Mouse (Mus musculus) myocyte (in vitro differentiated cells): Measurements from ENCODE around the gene Gngt2. TPM values are rescaled to one million over a fixed set of nuclear protein-coding genes. Genes with fewer than 3 reads are reported as not detected.
A peak's percentile ranks its signal among the peaks of the same experiment; 100 is the strongest.

Source experiments
- H3K27me3 ChIP-seq: one replicate; pipeline ENCODE4 v1.6.1; 2011; ENCODE audit not compliant: control insufficient read depth, insufficient read depth, insufficient read length
- H3K36me3 ChIP-seq: one replicate; pipeline ENCODE4 v1.6.1; 2011; ENCODE audit not compliant: control insufficient read depth, insufficient read depth
- H3K4me2 ChIP-seq: one replicate; pipeline ENCODE4 v1.6.1; 2011; ENCODE audit warnings: low read depth, control low read depth
- H3K4me3 ChIP-seq: one replicate; pipeline ENCODE4 v1.5.1; 2011; ENCODE audit warnings: mild to moderate bottlenecking, control low read depth, moderate library complexity
- H3K79me2 ChIP-seq: one replicate; pipeline ENCODE4 v1.6.1; 2011; ENCODE audit not compliant: control insufficient read depth, insufficient read depth
- H3ac ChIP-seq: one replicate; pipeline ENCODE4 v1.6.1; 2011; ENCODE audit not compliant: control insufficient read depth, insufficient read length
- CEBPB ChIP-seq: IDR thresholded peaks from 2 replicates; pipeline ENCODE4 v1.6.1; 2011; ENCODE audit warnings: mild to moderate bottlenecking, moderate library complexity; ENCODE audit not compliant: poor library complexity, insufficient read depth, severe bottlenecking
- E2F4 ChIP-seq: IDR thresholded peaks from one replicate; pipeline ENCODE4 v1.6.1; 2011; ENCODE audit warnings: mild to moderate bottlenecking, control low read depth, moderate library complexity; ENCODE audit not compliant: insufficient read depth
- MAX ChIP-seq: IDR thresholded peaks from one replicate; pipeline ENCODE4 v1.6.1; 2011; ENCODE audit warnings: low read depth, mild to moderate bottlenecking, control low read depth
- MYOD1 ChIP-seq, 3 experiments: IDR thresholded peaks; one replicate each; pipeline ENCODE4 v1.6.1; 2011; ENCODE audit warnings: control low read depth in 2 of 3, low read depth in 2 of 3, mild to moderate bottlenecking in 2 of 3, moderate library complexity in 1 of 3; ENCODE audit not compliant: insufficient read length in 2 of 3, control insufficient read depth in 1 of 3
- MYOG ChIP-seq, 3 experiments: IDR thresholded peaks; one replicate each; pipeline ENCODE4 v1.6.1; 2011; ENCODE audit warnings: control low read depth in 2 of 3, low read depth in 2 of 3, mild to moderate bottlenecking in 2 of 3; ENCODE audit not compliant: insufficient read length in 2 of 3, control insufficient read depth in 1 of 3, insufficient read depth in 1 of 3
- POLR2A ChIP-seq: IDR thresholded peaks from one replicate; pipeline ENCODE4 v1.6.1; 2011; ENCODE audit warnings: low read depth, mild to moderate bottlenecking, control low read depth, moderate library complexity; ENCODE audit not compliant: insufficient read length
- POLR2AphosphoS2 ChIP-seq: IDR thresholded peaks from one replicate; pipeline ENCODE4 v1.6.1; 2011; ENCODE audit warnings: low read depth, control low read depth; ENCODE audit not compliant: insufficient read length
- REST ChIP-seq: IDR thresholded peaks from one replicate; pipeline ENCODE4 v1.6.1; 2011; ENCODE audit warnings: mild to moderate bottlenecking, control low read depth, moderate library complexity; ENCODE audit not compliant: insufficient read depth, insufficient read length
- SRF ChIP-seq: IDR thresholded peaks from one replicate; pipeline ENCODE4 v1.6.1; 2011; ENCODE audit warnings: low read depth; ENCODE audit not compliant: control insufficient read depth, insufficient read length
- TCF12 ChIP-seq: IDR thresholded peaks from one replicate; pipeline ENCODE4 v1.6.1; 2011; ENCODE audit warnings: mild to moderate bottlenecking, control low read depth; ENCODE audit not compliant: poor library complexity, insufficient read depth, severe bottlenecking
- TCF3 ChIP-seq: IDR thresholded peaks from one replicate; pipeline ENCODE4 v1.6.1; 2011; ENCODE audit warnings: low read depth, control low read depth; ENCODE audit not compliant: insufficient read length
- USF1 ChIP-seq: IDR thresholded peaks from one replicate; pipeline ENCODE4 v1.6.1; 2011; ENCODE audit warnings: low read depth, mild to moderate bottlenecking, control low read depth, moderate library complexity
- polyA plus RNA-seq: library from polyadenylated mRNA; unstranded; fragments of >200 nt; fragmentation: generic; extraction: Trizol; gene quantifications from one replicate; pipeline ENCODE4 v1.2.1, GENCODE M21; 2012; ENCODE audit warnings: missing spikeins

Gene Gngt2
- polyA plus RNA-seq, 1 experiment, result 1.1 TPM

DNA sequence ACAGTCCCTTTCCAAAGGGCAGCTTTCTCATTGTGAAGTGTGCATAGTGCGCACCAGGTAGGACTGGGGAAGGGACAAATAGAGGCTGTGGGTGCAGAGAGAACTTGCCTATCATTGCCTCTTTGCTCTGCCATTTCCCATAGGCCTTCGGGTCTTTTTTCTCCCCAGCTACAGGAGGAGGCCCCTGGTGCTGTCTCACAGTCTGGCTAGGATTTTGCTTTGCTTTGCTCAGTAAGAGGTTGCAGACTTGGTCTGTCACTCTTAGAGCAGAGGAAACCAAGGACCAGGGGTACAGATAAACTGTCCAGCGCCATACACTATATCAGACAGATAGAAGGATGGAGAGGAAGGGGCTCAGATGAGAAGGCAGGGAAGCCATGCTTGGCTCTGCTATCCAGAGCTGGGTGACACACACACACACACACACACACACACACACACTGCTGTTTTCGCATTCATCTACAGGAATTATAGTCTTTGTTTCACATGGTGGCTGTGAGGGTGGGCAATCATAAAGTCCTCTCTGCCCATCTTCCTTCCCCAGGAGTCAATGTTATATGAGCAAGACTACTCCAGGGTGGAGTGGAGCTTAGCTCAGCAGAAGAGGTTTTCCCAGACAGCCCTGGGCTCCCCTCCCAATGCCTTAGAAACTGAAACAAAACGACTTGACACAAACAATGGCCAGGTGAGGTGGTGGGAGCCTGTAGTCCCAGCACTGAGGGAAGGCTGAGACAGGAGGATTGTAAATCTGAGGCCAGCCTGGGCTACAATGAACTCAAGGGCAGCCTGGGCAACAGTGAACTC is 3.9 kb downstream of the Gngt2 start:
- TF ChIP-seq E2F4 (no peak), USF1 (no peak), POLR2AphosphoS2 (no peak), MAX (no peak), MYOD1 (IDR thresholded peaks at IDR 0.05; ENCODE audit: control insufficient read depth in 1 of 3, insufficient read length in 2 of 3, low read depth in 2 of 3) (no peak), TCF12 (no peak), REST (no peak), MYOG (IDR thresholded peaks at IDR 0.05; ENCODE audit: control insufficient read depth in 1 of 3, insufficient read depth in 1 of 3, insufficient read length in 2 of 3, low read depth in 2 of 3) (no peak), CEBPB (no peak), TCF3 (no peak), SRF (no peak), POLR2A (no peak)
- Histone ChIP-seq H3ac (no peak overlapping the region), H3K27me3 (no peaks in the 10 kb centered on the region), H3K4me3 (no peak overlapping the region), H3K79me2 (no peaks in the 10 kb centered on the region), H3K4me2 (no peak overlapping the region), H3K36me3 (no peaks in the 10 kb centered on the region)

DNA sequence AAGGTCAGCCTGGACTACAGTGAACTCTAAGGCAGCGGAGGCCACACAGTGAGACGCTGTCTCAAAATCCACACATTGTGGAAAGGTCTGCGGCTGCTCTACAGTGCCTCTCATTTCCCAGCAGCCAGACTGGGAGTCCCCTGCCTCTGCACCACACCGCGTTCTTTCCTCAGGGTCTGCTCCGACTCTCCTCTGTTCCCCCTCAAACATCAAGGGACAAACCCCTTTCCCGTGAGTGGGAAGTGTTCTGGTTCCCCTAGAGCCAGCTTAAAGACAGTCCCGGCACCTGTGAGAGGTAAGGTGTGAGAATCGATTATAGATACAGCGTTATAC is 4.4 kb downstream of the Gngt2 start:
- Histone ChIP-seq H3K4me2 (no peak overlapping the region), H3ac (no peak overlapping the region), H3K4me3 (no peak overlapping the region), H3K27me3 (no peaks in the 10 kb centered on the region), H3K36me3 (no peaks in the 10 kb centered on the region), H3K79me2 (no peaks in the 10 kb centered on the region)
- TF ChIP-seq TCF3 (no peak), POLR2AphosphoS2 (no peak), CEBPB (no peak), REST (no peak), USF1 (no peak), MAX (no peak), MYOD1 (IDR thresholded peaks at IDR 0.05; ENCODE audit: control insufficient read depth in 1 of 3, insufficient read length in 2 of 3, low read depth in 2 of 3) (no peak), SRF (no peak), POLR2A (no peak), TCF12 (no peak), MYOG (IDR thresholded peaks at IDR 0.05; ENCODE audit: control insufficient read depth in 1 of 3, insufficient read depth in 1 of 3, insufficient read length in 2 of 3, low read depth in 2 of 3) (no peak), E2F4 (no peak)

DNA sequence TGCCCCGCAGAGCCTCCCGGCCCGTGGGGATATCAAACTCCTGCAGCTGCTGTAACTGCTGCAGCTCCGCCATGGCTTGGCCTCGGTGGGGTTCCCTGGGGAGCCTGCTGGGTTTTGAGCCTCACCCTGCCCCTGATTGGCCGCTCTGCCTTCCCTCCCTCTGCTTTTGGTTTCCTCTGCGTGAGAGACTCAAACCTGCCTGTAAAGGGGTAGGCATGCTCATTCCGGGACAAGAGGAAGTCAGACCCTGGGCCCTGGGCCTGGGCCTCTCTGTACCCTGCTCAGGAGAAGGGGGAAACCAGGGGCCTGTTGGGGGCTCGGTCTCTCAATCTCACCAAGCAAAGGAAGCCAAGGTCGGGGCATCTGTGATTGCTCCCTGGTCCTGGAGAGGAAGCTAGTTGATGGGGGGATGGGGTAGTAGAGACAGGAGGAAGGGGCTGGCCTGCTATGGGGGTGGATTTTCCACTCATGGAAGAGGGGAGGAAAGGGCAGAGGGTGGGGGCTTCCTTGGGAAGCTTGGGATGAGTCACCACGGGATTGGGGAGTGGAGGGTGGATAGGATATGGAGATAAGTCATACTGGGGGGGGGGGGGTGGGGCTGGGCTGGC is 5.2 kb downstream of the Gngt2 start, which contains the start of gene Abi3:
Gene Abi3, minus strand, starts transcription at position 403 of the 608 bp plus-strand sequence.
- Histone ChIP-seq H3K4me2 (peak within 1 kb of the TSS; percentile 18), H3K27me3 (no peaks in the 10 kb centered on the region), H3K36me3 (no peaks in the 10 kb centered on the region), H3K4me3 (no peak within 1 kb of the TSS), H3ac (no peak within 1 kb of the TSS), H3K79me2 (no peaks in the 10 kb centered on the region)
- no peak for TF ChIP-seq MYOG (IDR thresholded peaks at IDR 0.05; ENCODE audit: control insufficient read depth in 1 of 3, insufficient read depth in 1 of 3, insufficient read length in 2 of 3, low read depth in 2 of 3)
- TF ChIP-seq E2F4, result no peak
- no peak for TF ChIP-seq MAX
- TF ChIP-seq POLR2AphosphoS2, result no peak
- TF ChIP-seq USF1, result no peak
- no peak for TF ChIP-seq TCF12
- TF ChIP-seq POLR2A, result no peak
- TF ChIP-seq REST, result no peak
- no peak for TF ChIP-seq MYOD1 (IDR thresholded peaks at IDR 0.05; ENCODE audit: control insufficient read depth in 1 of 3, insufficient read length in 2 of 3, low read depth in 2 of 3)
- no peak for TF ChIP-seq SRF
- TF ChIP-seq TCF3, result no peak
- no peak for TF ChIP-seq CEBPB

DNA sequence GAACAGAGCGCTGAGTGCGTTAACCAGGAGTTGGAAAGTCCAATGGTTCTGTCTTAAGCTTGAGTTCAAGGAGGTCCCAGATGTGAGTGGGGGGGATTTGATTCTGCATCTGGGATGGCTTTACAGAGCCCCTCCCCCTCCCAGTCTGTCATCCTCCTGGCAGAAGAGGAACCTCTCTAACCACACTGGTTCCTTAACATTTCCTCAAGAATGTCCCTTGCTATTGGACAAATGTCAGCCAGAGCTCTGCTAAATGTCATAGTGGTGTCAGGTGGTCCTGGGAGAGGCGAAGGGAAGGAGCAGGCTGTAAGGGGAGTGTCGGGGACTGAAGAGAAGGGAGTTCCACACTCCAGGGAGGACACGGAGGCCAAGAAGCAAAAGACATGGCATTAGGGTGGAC is 5.9 kb downstream of the Gngt2 start:
- Histone ChIP-seq H3K79me2 (no peaks in the 10 kb centered on the region), H3K36me3 (no peaks in the 10 kb centered on the region), H3ac (no peak overlapping the region), H3K27me3 (no peaks in the 10 kb centered on the region), H3K4me3 (no peak overlapping the region), H3K4me2 (no peak overlapping the region)
- no peak for TF ChIP-seq MYOD1 (IDR thresholded peaks at IDR 0.05; ENCODE audit: control insufficient read depth in 1 of 3, insufficient read length in 2 of 3, low read depth in 2 of 3)
- no peak for TF ChIP-seq REST
- TF ChIP-seq TCF12, result no peak
- no peak for TF ChIP-seq E2F4
- no peak for TF ChIP-seq POLR2AphosphoS2
- no peak for TF ChIP-seq USF1
- no peak for TF ChIP-seq POLR2A
- no peak for TF ChIP-seq MYOG (IDR thresholded peaks at IDR 0.05; ENCODE audit: control insufficient read depth in 1 of 3, insufficient read depth in 1 of 3, insufficient read length in 2 of 3, low read depth in 2 of 3)
